Mouse (Mus musculus): ENCODE measurements around the gene Prex1. TPM values are rescaled to one million over a fixed set of nuclear protein-coding genes. Genes with fewer than 3 reads are reported as not detected.
A peak's percentile ranks its signal among the peaks of the same experiment; 100 is the strongest.

The Prex1 gene
- total and polyA plus RNA-seq, 3 experiments: 5.5 to 19.5 (median 18.5) TPM

- peaks cover 3% of the 10 kb centered on the region for H3K9me3 ChIP-seq (replicated peaks; ENCODE audit: low read length)
These were observed 154.1 kb downstream of the Prex1 start for GRCm38 (mm10) chr2:166559531-166559930.

GRCm38 (mm10) chr2:166555508-166555907 lies 158.1 kb downstream of the Prex1 start:
- no peaks in the 10 kb centered on the region for H3K36me3 ChIP-seq (replicated peaks in 1 of 2; ENCODE audit: control insufficient read depth in 1 of 2, insufficient read depth in 1 of 2, low read length in 1 of 2)
- H3K27ac ChIP-seq (ENCODE audit: insufficient read depth, low read depth): no peak overlapping the region
- peak; percentile 45 for DNase-seq (ENCODE audit: extremely low read depth)
- dilution Hi-C loops (cut with MboI; ENCODE audit: extremely low pct_ligation_motif_present, extremely low pct_unique_long_range_greater_than_20kb, low sequenced_read_pairs) (no loop called here), in situ Hi-C loops (cut with MboI; ENCODE audit: low pct_ligation_motif_present, low pct_unique_long_range_greater_than_20kb, low sequenced_read_pairs) (loop anchor here (25.0 kb wide), 1 partner anchor 218 kb away; no protein-coding TSS in a partner anchor)
- H3K9ac ChIP-seq (ENCODE audit: insufficient read depth, low read depth): no peak overlapping the region
- peak; percentile 39; the same call in 1 of the 2 replicates for TF ChIP-seq SMC3 (IDR thresholded peaks at IDR 0.05; ENCODE audit: low read depth, low read length)
- TF ChIP-seq ZMIZ1 (IDR thresholded peaks at IDR 0.05; ENCODE audit: low read depth, low read length): no peak
- TF ChIP-seq PAX5 (IDR thresholded peaks at IDR 0.05; ENCODE audit: low read length): no peak
- no peak for TF ChIP-seq USF2 (conservative IDR thresholded peaks at IDR 0.05; ENCODE audit: low read depth, low read length)
- peak; percentile 43 for TF ChIP-seq RAD21 (IDR thresholded peaks at IDR 0.05; ENCODE audit: low read depth, low read length)
- TF ChIP-seq CTCF (conservative IDR thresholded peaks at IDR 0.05 in 1 of 2, IDR thresholded peaks at IDR 0.05 in 1 of 2; ENCODE audit: low read depth in 2 of 2, low read length in 2 of 2): peak; percentile 48 to 68
- peaks cover 3% of the 10 kb centered on the region for H3K9me3 ChIP-seq (replicated peaks; ENCODE audit: low read length)
- no peaks in the 10 kb centered on the region for H3K79me2 ChIP-seq (replicated peaks; ENCODE audit: control insufficient read depth, extremely low read depth, insufficient read depth, poor library complexity, severe bottlenecking)
- H3K4me2 ChIP-seq (ENCODE audit: insufficient read depth, low read depth, poor library complexity, severe bottlenecking): no peak overlapping the region
- H3K27me3 ChIP-seq (replicated peaks): no peaks in the 10 kb centered on the region
- no peak overlapping the region for H3K4me3 ChIP-seq (replicated peaks in 1 of 3; ENCODE audit: low read depth in 2 of 3, low read length in 2 of 3, poor library complexity in 1 of 3)
- H3K4me1 ChIP-seq (ENCODE audit: control insufficient read depth in 1 of 2, insufficient read depth in 2 of 2): no peaks in the 10 kb centered on the region

More at GRCm38 (mm10) chr2:166559531-166559930, 154.1 kb downstream of the Prex1 start:
- Histone ChIP-seq H3K9ac (ENCODE audit: insufficient read depth, low read depth) (no peak overlapping the region), H3K4me1 (ENCODE audit: control insufficient read depth in 1 of 2, insufficient read depth in 2 of 2) (no peaks in the 10 kb centered on the region), H3K27me3 (replicated peaks) (no peaks in the 10 kb centered on the region), H3K79me2 (replicated peaks; ENCODE audit: control insufficient read depth, extremely low read depth, insufficient read depth, poor library complexity, severe bottlenecking) (no peaks in the 10 kb centered on the region), H3K36me3 (replicated peaks in 1 of 2; ENCODE audit: control insufficient read depth in 1 of 2, insufficient read depth in 1 of 2, low read length in 1 of 2) (no peaks in the 10 kb centered on the region), H3K4me2 (ENCODE audit: insufficient read depth, low read depth, poor library complexity, severe bottlenecking) (no peak overlapping the region), H3K4me3 (replicated peaks in 1 of 3; ENCODE audit: low read depth in 2 of 3, low read length in 2 of 3, poor library complexity in 1 of 3) (no peak overlapping the region), H3K27ac (ENCODE audit: insufficient read depth, low read depth) (no peak overlapping the region)
- dilution Hi-C loops (cut with MboI; ENCODE audit: extremely low pct_ligation_motif_present, extremely low pct_unique_long_range_greater_than_20kb, low sequenced_read_pairs): no loop called here
- in situ Hi-C loops (cut with MboI; ENCODE audit: low pct_ligation_motif_present, low pct_unique_long_range_greater_than_20kb, low sequenced_read_pairs): loop anchor here (25.0 kb wide), 1 partner anchor 222 kb away; no protein-coding TSS in a partner anchor
- no peak for DNase-seq (ENCODE audit: extremely low read depth)
- TF ChIP-seq CHD1 (IDR thresholded peaks at IDR 0.05; ENCODE audit: low read depth, low read length) (no peak), MAZ (IDR thresholded peaks at IDR 0.05; ENCODE audit: low read depth, low read length) (no peak), RCOR1 (conservative IDR thresholded peaks at IDR 0.05; ENCODE audit: low read depth, low read length) (no peak), CTCF (conservative IDR thresholded peaks at IDR 0.05 in 1 of 2, IDR thresholded peaks at IDR 0.05 in 1 of 2; ENCODE audit: low read depth in 2 of 2, low read length in 2 of 2) (no peak), ZMIZ1 (IDR thresholded peaks at IDR 0.05; ENCODE audit: low read depth, low read length) (no peak), TBP (conservative IDR thresholded peaks at IDR 0.05; ENCODE audit: low read depth, low read length) (no peak), MAFK (IDR thresholded peaks at IDR 0.05; ENCODE audit: insufficient replicate concordance, low read length) (no peak), NELFE (IDR thresholded peaks at IDR 0.05; ENCODE audit: low read depth, low read length) (no peak)

GRCm38 (mm10) chr2:166554169-166554505 lies 159.5 kb downstream of the Prex1 start:
- Histone ChIP-seq H3K27me3 (replicated peaks) (no peaks in the 10 kb centered on the region), H3K4me3 (replicated peaks in 1 of 3; ENCODE audit: low read depth in 2 of 3, low read length in 2 of 3, poor library complexity in 1 of 3) (no peak overlapping the region), H3K36me3 (replicated peaks in 1 of 2; ENCODE audit: control insufficient read depth in 1 of 2, insufficient read depth in 1 of 2, low read length in 1 of 2) (no peaks in the 10 kb centered on the region), H3K79me2 (replicated peaks; ENCODE audit: control insufficient read depth, extremely low read depth, insufficient read depth, poor library complexity, severe bottlenecking) (no peaks in the 10 kb centered on the region), H3K4me1 (ENCODE audit: control insufficient read depth in 1 of 2, insufficient read depth in 2 of 2) (0 out of 4 replicates have a peak, but pooled peaks cover 0 to under 1% of the 10 kb centered on the region in 2 experiments), H3K9me3 (replicated peaks; ENCODE audit: low read length) (peaks cover 3% of the 10 kb centered on the region), H3K27ac (ENCODE audit: insufficient read depth, low read depth) (no peak overlapping the region), H3K4me2 (ENCODE audit: insufficient read depth, low read depth, poor library complexity, severe bottlenecking) (no peak overlapping the region), H3K9ac (ENCODE audit: insufficient read depth, low read depth) (no peak overlapping the region)
- dilution Hi-C loops (cut with MboI; ENCODE audit: extremely low pct_ligation_motif_present, extremely low pct_unique_long_range_greater_than_20kb, low sequenced_read_pairs): no loop called here
- no peak for DNase-seq (ENCODE audit: extremely low read depth)
- TF ChIP-seq UBTF (IDR thresholded peaks at IDR 0.05; ENCODE audit: low read depth, low read length) (no peak), POLR2AphosphoS2 (IDR thresholded peaks at IDR 0.05; ENCODE audit: low read depth, low read length) (no peak), SIN3A (IDR thresholded peaks at IDR 0.05; ENCODE audit: low read length) (no peak), ZNF384 (IDR thresholded peaks at IDR 0.05; ENCODE audit: low read depth, low read length) (no peak), MAFK (IDR thresholded peaks at IDR 0.05; ENCODE audit: insufficient replicate concordance, low read length) (no peak), KAT2A (IDR thresholded peaks at IDR 0.05; ENCODE audit: insufficient replicate concordance, low read length) (no peak), IRF4 (IDR thresholded peaks at IDR 0.05; ENCODE audit: low read depth, low read length) (no peak), SMC3 (IDR thresholded peaks at IDR 0.05; ENCODE audit: low read depth, low read length) (no peak)
- in situ Hi-C loops (cut with MboI; ENCODE audit: low pct_ligation_motif_present, low pct_unique_long_range_greater_than_20kb, low sequenced_read_pairs): loop anchor here (25.0 kb wide), 1 partner anchor 217 kb away; no protein-coding TSS in a partner anchor
